Comparison of ENCODE assay signal across 15 mouse cellular contexts in the genomic region with DNA sequence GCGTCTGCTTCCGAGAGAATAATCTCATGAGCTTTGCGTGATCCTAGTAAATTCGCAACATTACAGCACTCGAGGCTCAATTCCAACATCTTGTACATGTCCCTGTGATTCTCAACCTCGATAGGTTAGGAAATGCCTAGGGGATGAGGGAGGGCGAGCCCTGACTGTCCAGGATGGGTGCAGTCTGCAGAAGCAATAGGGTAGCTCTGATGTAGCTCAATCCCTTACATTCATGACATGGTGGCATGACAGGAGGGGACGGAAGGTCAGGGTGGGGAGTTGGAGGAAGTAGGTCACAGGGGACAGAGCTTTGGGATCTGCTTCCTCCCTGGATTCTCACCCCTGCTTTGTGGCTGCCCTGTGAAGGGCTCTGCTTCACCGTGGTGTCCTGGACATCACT.
DNase-seq lines count a peak whose midpoint lies in the region; ATAC-seq and TF ChIP-seq lines count a peak whose summit lies in the region.
"Had no signal": no experiment of that assay in that cellular context is flagged by ENCODE, and none has a peak within 500 bp of the region (broad histone marks: within the 10 kb centered on the region; RNA-seq: fewer than 3 reads in every experiment).

No protein-coding gene starts in this region.

- peak overlapping the region; percentile 19; the same call in 1 of the 2 replicates for H3K4me2 ChIP-seq in hindbrain, embryonic 15.5 days
- no peak overlapping the region for H3K4me2 ChIP-seq in hindbrain, postnatal 0 days (ENCODE audit: low read depth, low read length)
- H3K4me2 ChIP-seq in lung, postnatal 0 days (replicated peaks; ENCODE audit: low read depth, low read length): peak overlapping the region; percentile 53
- H3K4me2 ChIP-seq: forebrain, embryonic 15.5 days had no signal

- no peak overlapping the region for H3K4me3 ChIP-seq in hindbrain, embryonic 15.5 days
- H3K4me3 ChIP-seq in hindbrain, postnatal 0 days (ENCODE audit: low read length): no peak overlapping the region
- H3K4me3 ChIP-seq in lung, postnatal 0 days (ENCODE audit: low read depth, low read length): peak overlapping the region; percentile 23; the same call in 1 of the 2 replicates
- H3K4me3 ChIP-seq: forebrain, embryonic 15.5 days; limb, embryonic 15.5 days; neural tube, embryonic 13.5 days had no signal

- no peaks in the 10 kb centered on the region for H3K27me3 ChIP-seq in hindbrain, embryonic 15.5 days
- no peaks in the 10 kb centered on the region for H3K27me3 ChIP-seq in hindbrain, postnatal 0 days (ENCODE audit: insufficient read depth, low read length)
- H3K27me3 ChIP-seq in lung, postnatal 0 days (replicated peaks; ENCODE audit: insufficient read depth, low read length): no peaks in the 10 kb centered on the region
- H3K27me3 ChIP-seq: forebrain, embryonic 15.5 days; limb, embryonic 15.5 days; neural tube, embryonic 13.5 days had no signal

- H3K9ac ChIP-seq in hindbrain, embryonic 15.5 days: no peak overlapping the region
- no peak overlapping the region for H3K9ac ChIP-seq in hindbrain, postnatal 0 days (replicated peaks; ENCODE audit: low read length)
- 0 out of 2 replicates have a peak overlapping the region, but pooled peaks have one; percentile 17 for H3K9ac ChIP-seq in lung, postnatal 0 days (replicated peaks; ENCODE audit: low read depth)
- H3K9ac ChIP-seq: forebrain, embryonic 15.5 days; limb, embryonic 15.5 days; neural tube, embryonic 13.5 days had no signal

- TF ChIP-seq CTCF in hindbrain, postnatal 0 days (IDR thresholded peaks at IDR 0.05; ENCODE audit: low read depth): no peak
- no peak for TF ChIP-seq CTCF in lung, postnatal 0 days (IDR thresholded peaks at IDR 0.05)

- peak; percentile 88 for DNase-seq in heart, adult 11 months
- no peak for DNase-seq in heart, postnatal 25 days (ENCODE audit: low spot score)
- DNase-seq in hindbrain, postnatal 0 days (ENCODE audit: low spot score): no peak
- DNase-seq in lung, postnatal 0 days (ENCODE audit: low spot score): no peak
- no peak for DNase-seq in lung, postnatal 14 days
- DNase-seq in frontal cortex, postnatal 25 days (ENCODE audit: low spot score in 2 of 2): no peak
- no peak for DNase-seq in left cerebral cortex, adult 8-10 months (ENCODE audit: low spot score in 2 of 2)
- DNase-seq: cerebellum, adult 2 months; gastrocnemius, postnatal 25 days; thymus, postnatal 36 days had no signal

- no peaks in the 10 kb centered on the region for H3K36me3 ChIP-seq in hindbrain, embryonic 15.5 days
- H3K36me3 ChIP-seq in hindbrain, postnatal 0 days (ENCODE audit: insufficient read depth, low read length): no peaks in the 10 kb centered on the region
- H3K36me3 ChIP-seq in lung, postnatal 0 days (ENCODE audit: insufficient read depth, low read length): no peaks in the 10 kb centered on the region
- H3K36me3 ChIP-seq: forebrain, embryonic 15.5 days; limb, embryonic 15.5 days; neural tube, embryonic 13.5 days had no signal

- peaks cover 8% of the 10 kb centered on the region; the same call in 1 of the 2 replicates for H3K4me1 ChIP-seq in hindbrain, embryonic 15.5 days (replicated peaks)
- 0 out of 2 replicates have a peak, but pooled peaks cover 3% of the 10 kb centered on the region for H3K4me1 ChIP-seq in hindbrain, postnatal 0 days (ENCODE audit: insufficient read depth, low read length)
- H3K4me1 ChIP-seq in lung, postnatal 0 days (ENCODE audit: insufficient read depth, low read depth, low read length): no peaks in the 10 kb centered on the region; the same call in 1 of the 2 replicates
- H3K4me1 ChIP-seq: forebrain, embryonic 15.5 days; limb, embryonic 15.5 days had no signal

- no peak overlapping the region for H3K27ac ChIP-seq in hindbrain, embryonic 15.5 days (replicated peaks)
- no peak overlapping the region for H3K27ac ChIP-seq in hindbrain, postnatal 0 days
- H3K27ac ChIP-seq in lung, postnatal 0 days (ENCODE audit: low read length): no peak overlapping the region
- H3K27ac ChIP-seq: forebrain, embryonic 15.5 days; limb, embryonic 15.5 days; macrophage; neural tube, embryonic 13.5 days had no signal

- 71% methylated on average over 9 of the region's 9 CpGs for WGBS in hindbrain, embryonic 15.5 days
- 75% methylated on average over 9 of the region's 9 CpGs for WGBS in hindbrain, postnatal 0 days
- 28% methylated on average over 8 of the region's 9 CpGs for WGBS in lung, postnatal 0 days

- no peaks in the 10 kb centered on the region for H3K9me3 ChIP-seq in hindbrain, embryonic 15.5 days
- H3K9me3 ChIP-seq in hindbrain, postnatal 0 days (ENCODE audit: low read length): no peaks in the 10 kb centered on the region
- H3K9me3 ChIP-seq in lung, postnatal 0 days (ENCODE audit: low read length): no peaks in the 10 kb centered on the region
- H3K9me3 ChIP-seq: forebrain, embryonic 15.5 days; limb, embryonic 15.5 days; neural tube, embryonic 13.5 days had no signal

- intact Hi-C loops in heart, postnatal 25 days (cut with DNase I): no loop called here

- no peak for ATAC-seq in hindbrain, embryonic 15.5 days (ENCODE audit: low FRiP score, low read depth)
- ATAC-seq in hindbrain, postnatal 0 days: no peak
- ATAC-seq in lung, postnatal 0 days: no peak; the same call in 1 of the 2 replicates
- ATAC-seq: forebrain, embryonic 15.5 days had no signal

- no peak for TF ChIP-seq EP300 in lung, postnatal 0 days (IDR thresholded peaks at IDR 0.05)
